Mouse (Mus musculus): ENCODE results near the gene Cbx5. TPM values are rescaled to one million over a fixed set of nuclear protein-coding genes. Genes with fewer than 3 reads are reported as not detected.

The Cbx5 gene
- polyA plus RNA-seq, 1 experiment: 54.8 TPM

DNA sequence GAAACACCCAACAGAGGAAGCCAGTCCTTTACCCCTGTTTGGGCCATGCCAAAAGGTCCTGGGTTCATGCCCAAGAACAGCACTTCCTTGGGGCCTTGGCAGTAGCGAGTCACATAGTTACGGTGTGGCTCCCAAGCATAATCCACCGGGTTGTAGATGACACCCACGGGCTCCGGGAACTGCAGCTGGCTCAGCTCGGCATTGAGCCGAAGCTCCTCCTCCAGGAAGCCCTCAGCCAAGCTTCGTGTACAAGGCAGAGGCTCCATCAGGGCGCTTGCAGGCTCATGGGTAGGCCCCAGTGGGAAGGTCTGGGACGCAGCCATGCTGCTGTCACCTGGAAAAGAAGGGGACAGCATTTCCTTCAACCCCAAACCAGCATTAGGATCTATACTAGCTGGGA lies 82.0 kb downstream of the Cbx5 start:
- Histone ChIP-seq H3K36me3 (ENCODE audit: control insufficient read depth, insufficient read depth) (peaks cover 27% of the 10 kb centered on the region), H3K4me2 (ENCODE audit: low read depth) (no peak overlapping the region), H3K4me3 (no peak overlapping the region), H3K79me2 (ENCODE audit: control insufficient read depth, insufficient read depth) (peaks cover 14% of the 10 kb centered on the region), H3ac (ENCODE audit: control insufficient read depth, insufficient read length) (no peak overlapping the region), H3K27me3 (ENCODE audit: control insufficient read depth, insufficient read depth, insufficient read length) (no peaks in the 10 kb centered on the region)
- no peak for TF ChIP-seq TCF3 (IDR thresholded peaks at IDR 0.05; ENCODE audit: insufficient read length, low read depth)
- no peak for TF ChIP-seq SRF (IDR thresholded peaks at IDR 0.05; ENCODE audit: control insufficient read depth, insufficient read length, low read depth)
- no peak for TF ChIP-seq MYOD1 (IDR thresholded peaks at IDR 0.05; ENCODE audit: control insufficient read depth in 1 of 3, insufficient read length in 2 of 3, low read depth in 2 of 3)
- no peak for TF ChIP-seq MAX (IDR thresholded peaks at IDR 0.05; ENCODE audit: low read depth)
- TF ChIP-seq TCF12 (IDR thresholded peaks at IDR 0.05; ENCODE audit: insufficient read depth, poor library complexity, severe bottlenecking): no peak
- TF ChIP-seq REST (IDR thresholded peaks at IDR 0.05; ENCODE audit: insufficient read depth, insufficient read length): no peak
- TF ChIP-seq POLR2AphosphoS2 (IDR thresholded peaks at IDR 0.05; ENCODE audit: insufficient read length, low read depth): no peak
- TF ChIP-seq CEBPB (IDR thresholded peaks at IDR 0.05; ENCODE audit: insufficient read depth, poor library complexity, severe bottlenecking): no peak
- no peak for TF ChIP-seq E2F4 (IDR thresholded peaks at IDR 0.05; ENCODE audit: insufficient read depth)
- TF ChIP-seq USF1 (IDR thresholded peaks at IDR 0.05; ENCODE audit: low read depth): no peak
- TF ChIP-seq POLR2A (IDR thresholded peaks at IDR 0.05; ENCODE audit: insufficient read length, low read depth): no peak
- TF ChIP-seq MYOG (IDR thresholded peaks at IDR 0.05; ENCODE audit: control insufficient read depth in 1 of 3, insufficient read depth in 1 of 3, insufficient read length in 2 of 3, low read depth in 2 of 3): no peak

DNA sequence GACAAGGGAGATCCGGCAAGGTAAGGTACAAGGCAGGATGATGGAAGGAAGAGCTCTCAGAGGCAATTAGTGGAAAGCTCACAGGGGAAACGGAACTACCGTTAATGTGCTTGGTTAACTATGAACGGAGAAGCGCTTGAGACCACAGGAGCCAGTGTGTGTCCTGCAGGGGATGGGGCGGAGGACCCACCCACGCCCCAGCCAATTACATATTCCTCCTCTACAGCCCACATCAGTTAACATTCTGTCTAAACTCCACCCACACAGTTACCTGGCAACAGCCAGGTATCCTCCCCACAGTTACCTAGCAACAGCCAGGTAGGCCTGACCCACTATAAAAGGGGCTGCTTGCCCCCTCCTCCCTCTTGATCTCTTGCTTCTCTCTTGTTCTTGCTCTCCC lies 82.7 kb downstream of the Cbx5 start:
- H3K4me3 ChIP-seq: no peak overlapping the region

DNA sequence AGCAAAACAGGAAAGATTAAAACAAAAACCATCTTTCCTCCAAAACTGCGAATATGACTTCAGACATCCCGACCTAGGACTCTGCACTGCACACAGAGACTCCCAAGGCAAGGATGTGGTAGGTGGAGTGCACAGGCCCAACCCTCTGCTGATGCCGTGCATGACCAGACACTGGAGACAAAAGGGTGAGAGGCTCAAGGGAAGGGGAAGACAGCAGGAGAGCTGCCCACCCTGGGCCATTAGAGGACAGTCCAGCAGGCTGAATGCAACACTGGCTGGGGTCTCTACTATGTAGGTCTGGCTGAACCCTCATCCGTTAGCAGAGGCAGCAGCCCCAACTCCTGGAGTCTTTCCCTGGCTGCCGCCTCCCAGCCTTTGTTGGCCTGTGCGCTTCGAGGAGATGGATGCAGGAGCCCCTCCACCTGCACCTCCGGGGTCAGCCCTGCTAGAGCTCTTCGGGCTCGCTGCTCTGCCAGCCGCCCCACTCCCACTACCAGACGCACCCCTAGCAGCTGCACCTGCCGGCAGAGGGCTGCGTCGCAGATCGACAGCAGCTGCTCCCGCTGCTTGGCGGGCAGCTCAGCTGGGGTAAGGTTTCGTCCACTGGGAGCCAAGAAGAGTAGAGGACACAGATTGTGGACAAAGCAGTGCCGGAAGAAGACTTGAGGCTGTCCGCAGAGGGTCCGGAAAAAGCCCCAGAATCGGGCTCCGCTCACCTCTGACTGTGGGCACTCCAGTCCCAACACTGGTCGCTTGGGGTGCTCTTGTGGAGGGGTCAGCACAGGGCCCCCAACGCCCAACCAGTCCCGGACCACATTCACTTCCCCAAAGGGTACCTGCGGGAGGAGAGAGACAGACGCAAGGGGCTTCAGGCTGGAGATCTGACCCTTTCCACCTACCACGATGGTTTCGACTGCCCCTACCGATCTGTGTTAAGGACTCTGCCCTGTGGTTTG lies 84.0 kb downstream of the Cbx5 start:
- peaks cover 27% of the 10 kb centered on the region for H3K36me3 ChIP-seq (ENCODE audit: control insufficient read depth, insufficient read depth)
- no peak overlapping the region for H3K4me3 ChIP-seq
- H3ac ChIP-seq (ENCODE audit: control insufficient read depth, insufficient read length): no peak overlapping the region
- no peaks in the 10 kb centered on the region for H3K27me3 ChIP-seq (ENCODE audit: control insufficient read depth, insufficient read depth, insufficient read length)
- H3K79me2 ChIP-seq (ENCODE audit: control insufficient read depth, insufficient read depth): no peaks in the 10 kb centered on the region
- TF ChIP-seq TCF12 (IDR thresholded peaks at IDR 0.05; ENCODE audit: insufficient read depth, poor library complexity, severe bottlenecking) (no peak), MYOD1 (IDR thresholded peaks at IDR 0.05; ENCODE audit: control insufficient read depth in 1 of 3, insufficient read length in 2 of 3, low read depth in 2 of 3) (peak in 2 of 3 experiments; percentile 94 to 97), MYOG (IDR thresholded peaks at IDR 0.05; ENCODE audit: control insufficient read depth in 1 of 3, insufficient read depth in 1 of 3, insufficient read length in 2 of 3, low read depth in 2 of 3) (peak in 2 of 3 experiments; percentile 94 to 98), POLR2A (IDR thresholded peaks at IDR 0.05; ENCODE audit: insufficient read length, low read depth) (no peak), REST (IDR thresholded peaks at IDR 0.05; ENCODE audit: insufficient read depth, insufficient read length) (no peak), SRF (IDR thresholded peaks at IDR 0.05; ENCODE audit: control insufficient read depth, insufficient read length, low read depth) (no peak), POLR2AphosphoS2 (IDR thresholded peaks at IDR 0.05; ENCODE audit: insufficient read length, low read depth) (no peak), USF1 (IDR thresholded peaks at IDR 0.05; ENCODE audit: low read depth) (no peak), TCF3 (IDR thresholded peaks at IDR 0.05; ENCODE audit: insufficient read length, low read depth) (peak; percentile 40), CEBPB (IDR thresholded peaks at IDR 0.05; ENCODE audit: insufficient read depth, poor library complexity, severe bottlenecking) (no peak), MAX (IDR thresholded peaks at IDR 0.05; ENCODE audit: low read depth) (no peak), E2F4 (IDR thresholded peaks at IDR 0.05; ENCODE audit: insufficient read depth) (no peak)
- H3K4me2 ChIP-seq (ENCODE audit: low read depth): no peak overlapping the region

More for the DNA sequence above, 82.7 kb downstream of the Cbx5 start:
- Histone ChIP-seq H3ac (ENCODE audit: control insufficient read depth, insufficient read length) (no peak overlapping the region), H3K36me3 (ENCODE audit: control insufficient read depth, insufficient read depth) (peaks cover 27% of the 10 kb centered on the region), H3K79me2 (ENCODE audit: control insufficient read depth, insufficient read depth) (peaks cover 7% of the 10 kb centered on the region), H3K4me2 (ENCODE audit: low read depth) (no peak overlapping the region), H3K27me3 (ENCODE audit: control insufficient read depth, insufficient read depth, insufficient read length) (no peaks in the 10 kb centered on the region)
- TF ChIP-seq E2F4 (IDR thresholded peaks at IDR 0.05; ENCODE audit: insufficient read depth) (no peak), REST (IDR thresholded peaks at IDR 0.05; ENCODE audit: insufficient read depth, insufficient read length) (no peak), CEBPB (IDR thresholded peaks at IDR 0.05; ENCODE audit: insufficient read depth, poor library complexity, severe bottlenecking) (no peak), MYOG (IDR thresholded peaks at IDR 0.05; ENCODE audit: control insufficient read depth in 1 of 3, insufficient read depth in 1 of 3, insufficient read length in 2 of 3, low read depth in 2 of 3) (no peak), TCF12 (IDR thresholded peaks at IDR 0.05; ENCODE audit: insufficient read depth, poor library complexity, severe bottlenecking) (no peak), MYOD1 (IDR thresholded peaks at IDR 0.05; ENCODE audit: control insufficient read depth in 1 of 3, insufficient read length in 2 of 3, low read depth in 2 of 3) (no peak), USF1 (IDR thresholded peaks at IDR 0.05; ENCODE audit: low read depth) (no peak), POLR2A (IDR thresholded peaks at IDR 0.05; ENCODE audit: insufficient read length, low read depth) (no peak), MAX (IDR thresholded peaks at IDR 0.05; ENCODE audit: low read depth) (no peak), TCF3 (IDR thresholded peaks at IDR 0.05; ENCODE audit: insufficient read length, low read depth) (no peak), SRF (IDR thresholded peaks at IDR 0.05; ENCODE audit: control insufficient read depth, insufficient read length, low read depth) (no peak), POLR2AphosphoS2 (IDR thresholded peaks at IDR 0.05; ENCODE audit: insufficient read length, low read depth) (no peak)

- Histone ChIP-seq H3K4me2 (ENCODE audit: low read depth) (peak overlapping the region; percentile 66), H3K27me3 (ENCODE audit: control insufficient read depth, insufficient read depth, insufficient read length) (no peaks in the 10 kb centered on the region)
Observed at GRCm38 (mm10) chr15:103152890-103153610, 86.6 kb downstream of the Cbx5 start.

More at GRCm38 (mm10) chr15:103152890-103153610, 86.6 kb downstream of the Cbx5 start:
- peaks cover 20% of the 10 kb centered on the region for H3K36me3 ChIP-seq (ENCODE audit: control insufficient read depth, insufficient read depth)
- no peaks in the 10 kb centered on the region for H3K79me2 ChIP-seq (ENCODE audit: control insufficient read depth, insufficient read depth)
- no peak overlapping the region for H3ac ChIP-seq (ENCODE audit: control insufficient read depth, insufficient read length)
- no peak overlapping the region for H3K4me3 ChIP-seq
- TF ChIP-seq TCF3 (IDR thresholded peaks at IDR 0.05; ENCODE audit: insufficient read length, low read depth): no peak
- TF ChIP-seq E2F4 (IDR thresholded peaks at IDR 0.05; ENCODE audit: insufficient read depth): no peak
- TF ChIP-seq CEBPB (IDR thresholded peaks at IDR 0.05; ENCODE audit: insufficient read depth, poor library complexity, severe bottlenecking): peak; percentile 80
- TF ChIP-seq TCF12 (IDR thresholded peaks at IDR 0.05; ENCODE audit: insufficient read depth, poor library complexity, severe bottlenecking): no peak
- no peak for TF ChIP-seq REST (IDR thresholded peaks at IDR 0.05; ENCODE audit: insufficient read depth, insufficient read length)
- no peak for TF ChIP-seq MYOG (IDR thresholded peaks at IDR 0.05; ENCODE audit: control insufficient read depth in 1 of 3, insufficient read depth in 1 of 3, insufficient read length in 2 of 3, low read depth in 2 of 3)
- TF ChIP-seq USF1 (IDR thresholded peaks at IDR 0.05; ENCODE audit: low read depth): no peak
- peak; percentile 62 for TF ChIP-seq POLR2AphosphoS2 (IDR thresholded peaks at IDR 0.05; ENCODE audit: insufficient read length, low read depth)
- no peak for TF ChIP-seq MAX (IDR thresholded peaks at IDR 0.05; ENCODE audit: low read depth)
- no peak for TF ChIP-seq MYOD1 (IDR thresholded peaks at IDR 0.05; ENCODE audit: control insufficient read depth in 1 of 3, insufficient read length in 2 of 3, low read depth in 2 of 3)
- TF ChIP-seq POLR2A (IDR thresholded peaks at IDR 0.05; ENCODE audit: insufficient read length, low read depth): peak; percentile 25
- TF ChIP-seq SRF (IDR thresholded peaks at IDR 0.05; ENCODE audit: control insufficient read depth, insufficient read length, low read depth): no peak

Measured in myocyte (in vitro differentiated cells).